Mouse (Mus musculus) liver, embryonic 16.5 days (tissue): ENCODE data around the gene Acadsb. TPM values are rescaled to one million over a fixed set of nuclear protein-coding genes. Genes with fewer than 3 reads are reported as not detected.
"Not testable (repeated sequence)": the region's sequence is repeated elsewhere in the genome, so short reads cannot be mapped to it uniquely, and the experiment has no call there.

Source experiments
- ATAC-seq: fragments of 200-750 bp; cut with Nextera tagmentation; 2 replicates; pipeline ENCODE4 v1.8.0; 2017; ENCODE audit warnings: low read depth, mild to moderate bottlenecking, moderate number of reproducible peaks, moderate library complexity
- H3K27ac ChIP-seq: fragments of 300-500 bp; sonication (generic); 2 replicates; pipeline ENCODE4 v1.5.1; 2014; ENCODE audit warnings: mild to moderate bottlenecking, low read length
- H3K27me3 ChIP-seq: fragments of 300-500 bp; sonication (generic); 2 replicates; pipeline ENCODE4 v1.6.1; 2014; ENCODE audit warnings: low read depth, low read length, mixed read lengths; ENCODE audit not compliant: control insufficient read depth, insufficient read depth
- H3K36me3 ChIP-seq: fragments of 300-500 bp; sonication (generic); 2 replicates; pipeline ENCODE4 v1.6.1; 2014; ENCODE audit warnings: mild to moderate bottlenecking; ENCODE audit not compliant: control insufficient read depth, insufficient read depth
- H3K4me1 ChIP-seq: fragments of 300-500 bp; sonication (generic); 2 replicates; pipeline ENCODE4 v1.6.1; 2014; ENCODE audit warnings: low read depth, low read length, mixed read lengths; ENCODE audit not compliant: control insufficient read depth
- H3K4me2 ChIP-seq: fragments of 300-500 bp; sonication (generic); 2 replicates; pipeline ENCODE4 v1.6.1; 2014; ENCODE audit warnings: low read depth, low read length, mixed read lengths
- H3K4me3 ChIP-seq: fragments of 300-500 bp; sonication (generic); 2 replicates; pipeline ENCODE4 v1.5.1; 2014; ENCODE audit warnings: low read depth, mild to moderate bottlenecking, low read length
- H3K9ac ChIP-seq: fragments of 300-500 bp; sonication (generic); 2 replicates; pipeline ENCODE4 v1.6.1; 2014; ENCODE audit warnings: low read depth, low read length
- H3K9me3 ChIP-seq: fragments of 300-500 bp; sonication (generic); replicated peaks from 2 replicates; pipeline ENCODE4 v1.6.1; 2016; ENCODE audit warnings: low read length; ENCODE audit not compliant: control insufficient read depth
- WGBS: fragments of 180-500 bp; shearing (Covaris S2); extraction: QIAGEN DNeasy Blood & Tissue Kit; methylation state at CpG from one replicate; pipeline ENCODE4 v1.1.7; 2014; ENCODE audit not compliant: insufficient replicate concordance; 5-methylcytosine and 5-hydroxymethylcytosine counted together
- polyA plus RNA-seq: library from polyadenylated mRNA; unstranded; fragments of >200 nt; fragmentation: Nextera tagmentation; extraction: Ambion mirVana; gene quantifications from 2 replicates; pipeline ENCODE4 v1.2.1, GENCODE M21; 2015

Acadsb gene
- polyA plus RNA-seq, 1 experiment from 2014 or later = 43.2 TPM

DNA sequence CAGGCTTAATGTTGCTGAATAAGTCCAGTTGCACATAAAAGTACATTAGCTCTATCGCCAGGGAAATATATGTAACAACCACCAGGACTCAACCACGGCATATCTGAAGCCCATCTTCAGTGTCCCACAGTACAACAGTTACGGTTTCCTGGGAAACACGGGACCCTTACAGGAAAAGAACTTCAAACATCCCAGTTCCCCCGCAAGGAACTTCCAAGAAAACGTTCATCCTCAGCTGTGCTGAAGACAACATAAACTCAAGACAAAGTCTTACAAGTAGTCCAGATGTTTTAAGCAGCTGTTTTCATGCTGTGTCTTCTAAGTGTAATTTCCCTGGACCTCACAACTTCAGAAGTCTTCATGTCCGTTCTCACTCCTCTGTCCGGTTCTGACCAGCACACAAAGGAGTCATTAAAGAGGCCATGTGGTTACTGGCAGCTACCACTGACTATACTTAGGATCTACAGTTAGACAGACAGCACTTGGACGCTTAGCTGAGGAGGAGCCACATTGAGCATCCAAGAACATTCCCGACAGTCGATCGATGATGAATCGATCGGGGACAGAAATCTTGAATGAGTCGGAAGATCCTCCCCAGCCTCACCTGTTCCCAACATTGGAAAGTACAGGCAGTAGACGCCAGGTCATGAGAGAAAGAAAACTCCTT, 947 bp upstream of the Acadsb start:
- Histone ChIP-seq H3K27ac (peak overlapping the region; percentile 86), H3K9ac (peak overlapping the region; percentile 99), H3K9me3 (no peaks in the 10 kb centered on the region), H3K4me1 (peaks cover 14% of the 10 kb centered on the region), H3K4me3 (peak overlapping the region; percentile 98), H3K27me3 (no peaks in the 10 kb centered on the region), H3K36me3 (no peaks in the 10 kb centered on the region), H3K4me2 (peak overlapping the region; percentile 78)
- 4% methylated on average over 16 of the region's 16 CpGs for WGBS
- ATAC-seq = no peak

DNA sequence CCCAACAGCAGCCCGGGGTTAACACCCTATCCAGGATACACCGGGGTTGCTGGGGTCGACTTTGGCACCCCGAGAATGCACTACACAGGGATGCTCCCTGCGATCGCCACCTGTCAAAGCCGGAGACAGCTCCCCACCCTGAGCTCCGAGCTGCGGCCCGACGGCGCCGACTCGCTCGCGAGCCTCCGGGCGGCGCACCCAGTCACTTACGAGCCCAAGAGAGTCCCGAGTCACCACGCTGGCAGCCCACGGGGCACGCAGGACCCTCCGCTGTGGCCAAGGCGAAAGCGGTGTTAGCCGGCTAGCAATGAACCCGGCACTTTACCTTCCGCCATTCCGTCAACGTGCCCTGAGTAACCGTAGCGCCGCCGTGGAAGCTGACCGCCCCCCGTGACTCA, 414 bp upstream of the Acadsb start:
- peak overlapping the region; percentile 99 for H3K9ac ChIP-seq
- ATAC-seq = peak; percentile 63
- WGBS = under 1% methylated on average over 38 of the region's 38 CpGs
- H3K27ac ChIP-seq = peak overlapping the region; percentile 86
- peaks cover 14% of the 10 kb centered on the region for H3K4me1 ChIP-seq
- peak overlapping the region; percentile 98 for H3K4me3 ChIP-seq
- no peaks in the 10 kb centered on the region for H3K27me3 ChIP-seq
- H3K4me2 ChIP-seq = peak overlapping the region; percentile 78
- no peaks in the 10 kb centered on the region for H3K36me3 ChIP-seq
- no peaks in the 10 kb centered on the region for H3K9me3 ChIP-seq

DNA sequence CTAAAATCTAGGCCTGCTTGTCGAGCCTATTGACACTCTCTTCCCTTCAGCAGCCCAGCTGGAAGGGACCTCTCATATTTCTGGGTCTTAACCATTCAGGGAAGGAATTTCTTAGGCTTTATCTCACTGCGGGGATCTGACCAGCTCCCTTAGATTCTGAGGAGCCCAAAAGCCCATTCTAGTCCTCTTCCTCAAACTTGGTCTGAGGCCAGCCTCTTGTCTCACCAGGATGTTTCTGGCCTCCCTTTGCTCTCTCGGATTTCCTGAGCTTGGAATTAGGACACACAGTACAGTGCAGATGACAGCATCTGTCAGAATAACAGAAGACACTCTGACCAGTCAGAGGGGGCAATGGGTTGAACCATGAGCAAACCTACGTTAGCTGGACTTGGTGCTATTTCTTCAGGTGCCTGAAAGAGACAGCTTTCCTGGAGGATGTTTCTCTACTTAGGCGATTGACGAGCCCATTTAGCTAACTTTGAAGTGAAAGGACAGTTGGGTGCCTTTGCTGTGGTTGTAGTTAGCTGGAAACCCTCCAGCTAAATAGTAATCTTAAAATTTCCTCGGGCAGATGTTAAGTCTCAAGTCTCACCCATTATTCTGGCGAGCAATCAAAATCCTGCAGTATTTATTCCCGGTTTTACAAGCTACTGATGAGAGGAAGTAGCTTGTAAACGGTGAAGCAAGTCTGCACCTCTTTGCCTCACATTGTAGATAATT, 980 bp downstream of the Acadsb start:
- Histone ChIP-seq H3K36me3 (no peaks in the 10 kb centered on the region), H3K9me3 (no peaks in the 10 kb centered on the region), H3K27ac (0 out of 2 replicates have a peak overlapping the region, but pooled peaks have one; percentile 6), H3K27me3 (no peaks in the 10 kb centered on the region), H3K4me1 (peaks cover 14% of the 10 kb centered on the region), H3K4me3 (peak overlapping the region; percentile 98), H3K4me2 (peak overlapping the region; percentile 78), H3K9ac (peak overlapping the region; percentile 71)
- 40% methylated on average over 10 of the region's 10 CpGs for WGBS
- no peak for ATAC-seq

DNA sequence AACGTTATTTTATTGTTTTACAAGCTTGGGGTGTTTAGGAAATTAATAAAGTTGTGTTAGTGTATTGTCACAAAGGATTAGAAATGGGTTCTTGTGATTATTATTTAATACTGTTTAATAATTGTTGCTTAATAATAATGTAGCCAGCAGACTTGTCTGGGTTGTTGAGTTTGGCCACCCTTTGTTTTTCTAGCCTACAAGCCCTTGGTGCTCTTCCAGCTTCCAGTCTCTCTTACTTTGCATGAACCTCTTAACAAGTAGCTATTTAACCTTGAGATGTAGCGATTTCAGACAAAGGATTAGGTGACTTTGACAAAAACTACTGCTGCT, 1.5 kb downstream of the Acadsb start:
- Histone ChIP-seq H3K4me2 (peak overlapping the region; percentile 78; the same call in 1 of the 2 replicates), H3K4me3 (no peak overlapping the region)

DNA sequence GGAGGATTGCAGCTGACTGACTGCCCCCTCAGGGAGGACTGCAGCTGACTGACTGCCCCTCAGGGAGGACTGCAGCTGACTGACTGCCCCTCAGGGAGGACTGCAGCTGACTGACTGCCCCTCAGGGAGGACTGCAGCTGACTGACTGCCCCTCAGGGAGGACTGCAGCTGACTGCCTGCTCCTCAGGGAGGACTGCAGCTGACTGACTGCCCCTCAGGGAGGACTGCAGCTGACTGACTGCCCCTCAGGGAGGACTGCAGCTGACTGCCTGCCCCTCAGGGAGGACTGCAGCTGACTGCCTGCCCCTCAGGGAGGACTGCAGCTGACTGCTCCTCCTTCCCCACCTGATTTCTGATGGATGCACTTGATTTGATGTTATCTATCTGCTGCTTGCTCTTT, 6.3 kb downstream of the Acadsb start:
- H3K4me1 ChIP-seq, H3K9me3 ChIP-seq, H3K4me3 ChIP-seq, H3K27me3 ChIP-seq, ATAC-seq, H3K27ac ChIP-seq, H3K36me3 ChIP-seq, H3K9ac ChIP-seq, H3K4me2 ChIP-seq: not testable (repeated sequence)

More for the DNA sequence above, 1.5 kb downstream of the Acadsb start:
- no peaks in the 10 kb centered on the region for H3K36me3 ChIP-seq
- 51% methylated on average over 2 of the region's 2 CpGs for WGBS
- no peak overlapping the region for H3K9ac ChIP-seq
- no peak overlapping the region for H3K27ac ChIP-seq
- H3K9me3 ChIP-seq = no peaks in the 10 kb centered on the region
- no peaks in the 10 kb centered on the region for H3K27me3 ChIP-seq
- no peak for ATAC-seq
- peaks cover 14% of the 10 kb centered on the region for H3K4me1 ChIP-seq

DNA sequence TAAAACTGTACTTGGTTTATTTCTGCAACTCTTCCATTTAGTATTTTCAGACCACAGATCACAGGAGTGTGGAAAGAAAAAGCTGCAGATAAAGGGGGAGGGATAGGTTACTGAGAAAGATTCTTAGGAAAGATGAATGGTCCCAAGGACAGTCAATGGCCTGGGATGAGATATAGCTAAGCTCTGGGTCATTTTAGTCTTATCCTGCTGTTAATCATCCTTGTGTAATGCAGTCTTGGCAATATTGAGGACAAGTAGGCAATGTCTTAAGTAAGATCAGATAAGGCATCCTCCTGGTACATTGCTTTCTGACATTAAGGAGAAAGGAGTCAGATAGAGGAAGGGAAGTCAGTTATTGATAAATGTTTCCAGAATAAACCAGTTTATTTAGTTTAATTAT, 7.2 kb downstream of the Acadsb start:
- H3K9ac ChIP-seq = no peak overlapping the region
- H3K4me3 ChIP-seq = no peak overlapping the region
- H3K9me3 ChIP-seq = no peaks in the 10 kb centered on the region
- no peaks in the 10 kb centered on the region for H3K27me3 ChIP-seq
- no peaks in the 10 kb centered on the region for H3K36me3 ChIP-seq
- no peak for ATAC-seq
- no peak overlapping the region for H3K27ac ChIP-seq
- no peak overlapping the region for H3K4me2 ChIP-seq
- no peaks in the 10 kb centered on the region for H3K4me1 ChIP-seq

DNA sequence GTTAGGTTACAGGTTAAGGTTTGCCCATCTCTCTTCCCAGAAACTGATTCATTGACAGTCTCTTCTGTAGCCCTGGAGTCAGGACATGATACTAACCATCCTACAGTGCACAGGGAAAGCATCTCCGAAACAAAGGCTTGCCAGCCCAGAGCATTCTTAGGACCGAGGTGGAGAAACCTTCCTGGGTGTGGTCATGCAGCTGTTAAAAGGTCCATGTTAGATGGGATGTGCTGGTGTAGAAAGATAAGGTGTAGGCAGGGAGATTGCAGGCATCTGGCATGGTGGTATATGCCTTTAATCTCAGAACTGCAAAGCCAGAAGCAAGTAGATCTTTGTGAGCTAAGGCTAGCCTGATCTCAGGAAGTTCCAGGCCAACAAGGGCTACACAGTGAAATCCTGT, 14.5 kb downstream of the Acadsb start:
- peak; percentile 99 for ATAC-seq

DNA sequence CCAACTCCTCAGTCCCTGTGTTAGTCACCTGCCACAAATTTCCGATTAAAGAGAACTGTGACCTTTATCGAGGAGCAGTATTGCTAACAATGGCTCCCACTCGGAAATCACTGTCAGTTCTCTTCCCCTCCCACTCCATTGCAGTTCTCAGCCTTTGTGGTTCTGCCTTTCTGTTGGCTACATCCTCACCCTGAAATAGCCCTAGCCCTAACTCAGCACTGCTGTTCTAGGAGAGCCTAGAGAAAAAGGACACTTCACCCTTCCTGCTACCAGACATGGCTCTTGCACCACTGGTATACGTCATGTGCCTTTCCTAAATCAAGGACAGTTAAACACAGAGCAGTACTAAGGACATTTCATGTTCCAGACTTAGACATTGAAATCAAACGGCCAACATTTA, 16.9 kb downstream of the Acadsb start:
- no peak overlapping the region for H3K27ac ChIP-seq
- peaks cover 14% of the 10 kb centered on the region for H3K4me1 ChIP-seq
- H3K4me3 ChIP-seq = no peak overlapping the region
- WGBS = 65% methylated on average over 5 of the region's 5 CpGs
- no peak overlapping the region for H3K9ac ChIP-seq
- no peak overlapping the region for H3K4me2 ChIP-seq
- H3K36me3 ChIP-seq = peaks cover 6% of the 10 kb centered on the region; the same call in 1 of the 2 replicates
- H3K9me3 ChIP-seq = peaks cover 4% of the 10 kb centered on the region; the same call in 1 of the 2 replicates
- H3K27me3 ChIP-seq = no peaks in the 10 kb centered on the region
- ATAC-seq = no peak

More for the DNA sequence above, 14.5 kb downstream of the Acadsb start:
- H3K9ac ChIP-seq = no peak overlapping the region
- H3K36me3 ChIP-seq = no peaks in the 10 kb centered on the region
- peak overlapping the region; percentile 45 for H3K4me2 ChIP-seq
- 21% methylated on average over 2 of the region's 2 CpGs for WGBS
- H3K27ac ChIP-seq = peak overlapping the region; percentile 60
- peaks cover 4% of the 10 kb centered on the region; the same call in 1 of the 2 replicates for H3K9me3 ChIP-seq
- H3K4me1 ChIP-seq = peaks cover 14% of the 10 kb centered on the region
- no peak overlapping the region for H3K4me3 ChIP-seq
- no peaks in the 10 kb centered on the region for H3K27me3 ChIP-seq

DNA sequence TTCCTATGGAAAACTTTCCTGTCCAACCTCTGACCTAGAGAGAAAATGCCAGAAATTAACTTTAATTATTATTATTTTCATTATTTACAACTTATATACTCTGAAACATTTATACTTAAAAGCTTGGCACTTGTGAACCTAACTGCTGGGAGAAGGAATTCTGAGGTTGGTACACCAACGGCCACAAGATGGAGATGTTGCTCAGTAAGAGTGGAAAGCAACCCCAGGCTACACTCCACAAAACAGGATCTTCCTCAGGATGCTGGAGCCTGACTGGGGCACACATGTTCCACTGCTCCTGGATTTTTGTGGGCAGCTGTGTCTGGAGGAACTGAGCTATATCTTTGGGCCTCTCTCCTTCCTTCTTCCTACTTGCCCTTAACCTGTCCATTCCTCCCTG, 21.8 kb downstream of the Acadsb start:
- no peak for ATAC-seq
- 30% methylated on average over 1 of the region's 1 CpGs for WGBS
- Histone ChIP-seq H3K9me3 (no peaks in the 10 kb centered on the region), H3K36me3 (peaks cover 6% of the 10 kb centered on the region; the same call in 1 of the 2 replicates), H3K4me2 (no peak overlapping the region), H3K4me3 (no peak overlapping the region), H3K4me1 (no peaks in the 10 kb centered on the region), H3K27ac (no peak overlapping the region), H3K27me3 (no peaks in the 10 kb centered on the region), H3K9ac (no peak overlapping the region)
